Comparison of ENCODE assay signal across 27 mouse cellular contexts in genomic region chr10:77341059-77341458, GRCm38 (mm10).
"Had no signal": no experiment of that assay in that cellular context is flagged by ENCODE, and none has a peak within 500 bp of the region (broad histone marks: within the 10 kb centered on the region; RNA-seq: fewer than 3 reads in every experiment).

No protein-coding gene starts in this region.

- H3K4me1 ChIP-seq: intestine, embryonic 15.5 days; liver, embryonic 15.5 days had no signal

- H3K27ac ChIP-seq: gastrocnemius, adult 2 months; heart, embryonic 10.5 days; hindbrain, embryonic 10.5 days; hindbrain, embryonic 12.5 days; hindbrain, embryonic 14.5 days; intestine, embryonic 15.5 days; left cerebral cortex, adult 2 months; limb, embryonic 10.5 days; limb, embryonic 12.5 days; liver, embryonic 13.5 days; liver, embryonic 15.5 days had no signal

- H3K27me3 ChIP-seq: heart, embryonic 12.5 days; hindbrain, embryonic 12.5 days; intestine, embryonic 15.5 days; limb, embryonic 12.5 days; liver, embryonic 15.5 days had no signal

- ATAC-seq: hindbrain, embryonic 16.5 days; inflammation-experienced regulatory T-cells, adult 6 months; intestine, embryonic 15.5 days; intestine, postnatal 0 days had no signal

- H3K4me2 ChIP-seq: heart, embryonic 12.5 days; intestine, embryonic 15.5 days; limb, embryonic 12.5 days; liver, embryonic 11.5 days; liver, embryonic 13.5 days; liver, embryonic 15.5 days had no signal

- H3K36me3 ChIP-seq: heart, embryonic 10.5 days; heart, embryonic 12.5 days; hindbrain, embryonic 10.5 days; hindbrain, embryonic 12.5 days; intestine, embryonic 15.5 days; limb, embryonic 10.5 days; limb, embryonic 12.5 days; liver, embryonic 13.5 days; liver, embryonic 15.5 days had no signal

- H3K9ac ChIP-seq: heart, embryonic 12.5 days; hindbrain, embryonic 12.5 days; hindbrain, embryonic 14.5 days; intestine, embryonic 15.5 days; limb, embryonic 12.5 days; liver, embryonic 13.5 days; liver, embryonic 15.5 days had no signal

- H3K4me3 ChIP-seq: gastrocnemius, adult 2 months; heart, embryonic 10.5 days; heart, embryonic 12.5 days; hindbrain, embryonic 10.5 days; intestine, embryonic 15.5 days; left cerebral cortex, adult 2 months; limb, embryonic 10.5 days; limb, embryonic 12.5 days; liver, embryonic 13.5 days; liver, embryonic 15.5 days had no signal

- DNase-seq: gastrocnemius, adult 2 months; gastrocnemius, postnatal 10 days; gastrocnemius, postnatal 25 days; heart, adult 18-20 months; heart, postnatal 10 days; heart, postnatal 4 days; kidney, adult 18-20 months; kidney, adult 8-10 months; kidney, postnatal 10 days; kidney, postnatal 25 days; kidney, postnatal 4 days; liver; liver, embryonic 13.5 days had no signal

- H3K9me3 ChIP-seq: heart, embryonic 10.5 days; heart, embryonic 12.5 days; hindbrain, embryonic 10.5 days; hindbrain, embryonic 12.5 days; intestine, embryonic 15.5 days; limb, embryonic 10.5 days; limb, embryonic 12.5 days; liver, embryonic 13.5 days; liver, embryonic 15.5 days had no signal
